Mouse (Mus musculus) heart, postnatal 10 days (tissue): ENCODE measurements around the gene Vps35l. TPM values are rescaled to one million over a fixed set of nuclear protein-coding genes. Genes with fewer than 3 reads are reported as not detected.

Source experiments
- DNase-seq, 2 experiments: peaks; one replicate each; pipeline ENCODE4 v3.0.0; 2021
- intact Hi-C: fragments of 180-260 bp; cut with DNase I; formaldehyde crosslinking; loops from one replicate; pipeline ENCODE4 v1.15.1; 2025
- total RNA-seq, 2 experiments: library from RNA; stranded (reverse); gene quantifications; 2 replicates each; pipeline ENCODE4 v1.2.3; 2021

The Vps35l gene
- total RNA-seq, 2 experiments from 2014 or later, result 29.6 to 33.3 TPM

- intact Hi-C loops, result loop anchor here (5.0 to 10.0 kb wide), 3 partner anchors 83 to 745 kb away; partner anchors contain the start of gene Acsm5
- no peak for DNase-seq
Observed at GRCm38 (mm10) chr7:118769655-118770054, 29.6 kb downstream of the Vps35l start.

- intact Hi-C loops, result no loop called here
- no peak for DNase-seq
Observed at GRCm38 (mm10) chr7:118773027-118773426, 33.0 kb downstream of the Vps35l start.

- intact Hi-C loops, result no loop called here
- DNase-seq, result no peak
Observed at GRCm38 (mm10) chr7:118775991-118776390, 36.0 kb downstream of the Vps35l start.

GRCm38 (mm10) chr7:118776491-118776890 lies 36.5 kb downstream of the Vps35l start:
- peak in 1 of 2 experiments; percentile 19 for DNase-seq
- intact Hi-C loops, result no loop called here

DNA sequence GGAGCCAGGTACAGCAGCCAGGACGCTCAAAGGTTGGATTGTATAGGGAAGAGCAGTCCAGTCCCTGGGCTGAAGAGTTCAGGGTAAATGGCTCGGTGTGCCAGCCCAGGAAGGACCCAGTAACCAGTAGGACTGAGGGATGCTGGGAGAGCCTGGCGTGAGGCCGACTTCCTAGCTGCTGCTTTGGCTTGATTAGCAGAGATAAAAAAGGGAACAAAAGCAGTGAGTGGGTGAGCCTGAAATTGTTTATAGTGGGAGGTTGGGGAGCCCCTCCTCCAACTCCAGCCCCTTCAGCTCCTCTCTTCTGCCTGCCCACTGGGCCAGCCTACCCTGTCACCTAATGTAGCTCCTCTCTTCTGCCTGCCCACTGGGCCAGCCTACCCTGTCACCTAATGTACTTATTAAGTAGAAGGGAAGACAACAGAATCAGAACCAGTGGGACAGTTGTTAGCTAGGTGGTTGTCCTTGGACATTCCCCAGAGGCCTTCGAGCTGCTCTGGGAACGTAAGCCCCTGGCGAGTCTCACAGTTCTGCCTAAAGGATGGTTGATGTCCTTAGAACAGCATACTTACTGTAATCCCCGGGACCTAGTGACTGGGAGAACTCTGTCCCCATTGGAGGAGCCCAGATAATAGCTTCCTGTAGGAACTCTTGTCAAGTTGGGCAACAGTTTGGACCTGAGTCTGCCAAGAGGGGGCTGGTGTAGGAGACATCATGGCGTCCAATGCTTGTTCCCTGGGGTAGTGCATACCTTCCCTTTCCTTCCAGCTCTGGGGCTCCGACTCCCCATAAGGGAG lies 37.8 kb downstream of the Vps35l start:
- intact Hi-C loops, result no loop called here

DNA sequence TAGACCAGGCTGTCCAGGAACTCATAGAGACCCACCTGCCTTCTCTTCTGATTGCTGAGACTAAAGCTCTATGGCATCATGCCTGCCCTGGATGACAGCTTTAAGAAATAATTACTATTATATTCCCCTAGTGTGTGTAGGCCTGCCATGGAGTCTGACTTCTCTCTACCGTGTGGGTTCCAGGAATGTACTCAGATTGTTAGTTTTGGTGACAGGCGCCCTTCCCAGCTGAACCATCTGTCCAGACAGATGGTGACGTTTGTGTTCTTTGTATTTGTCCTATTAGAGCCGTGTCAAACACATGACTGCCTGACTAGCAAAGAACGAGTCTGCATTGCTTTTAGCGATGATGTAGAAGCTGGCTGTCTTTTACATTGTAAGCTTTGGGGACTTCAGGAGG lies 38.5 kb downstream of the Vps35l start:
- DNase-seq, result no peak
- intact Hi-C loops, result no loop called here

More for the DNA sequence above, 37.8 kb downstream of the Vps35l start:
- DNase-seq, result peak in 1 of 2 experiments; percentile 54

- intact Hi-C loops, result no loop called here
- no peak for DNase-seq
Observed at GRCm38 (mm10) chr7:118783305-118784001, 43.4 kb downstream of the Vps35l start.

- intact Hi-C loops, result no loop called here
- DNase-seq, result no peak
Observed at GRCm38 (mm10) chr7:118786091-118786490, 46.1 kb downstream of the Vps35l start.

DNA sequence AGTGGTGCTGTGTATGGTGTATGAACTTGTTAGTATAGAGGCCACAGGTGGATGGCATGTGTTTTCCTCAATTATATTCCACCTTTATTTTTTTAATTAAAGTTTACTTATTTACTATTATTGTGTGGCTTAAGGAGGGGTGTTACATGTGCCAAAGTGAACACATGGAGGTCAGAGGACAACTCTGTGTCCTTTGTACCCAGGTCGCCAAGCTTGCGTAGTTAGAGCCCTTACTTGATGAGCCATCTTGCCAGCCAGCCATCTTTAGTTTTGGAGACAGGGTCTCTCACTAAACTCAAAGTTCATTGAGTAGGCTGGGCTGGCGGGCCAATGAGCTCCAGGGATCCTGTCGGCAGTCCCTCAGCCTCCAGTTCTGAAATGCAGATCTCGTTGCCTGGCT lies 47.3 kb downstream of the Vps35l start:
- DNase-seq, result no peak
- intact Hi-C loops, result no loop called here

DNA sequence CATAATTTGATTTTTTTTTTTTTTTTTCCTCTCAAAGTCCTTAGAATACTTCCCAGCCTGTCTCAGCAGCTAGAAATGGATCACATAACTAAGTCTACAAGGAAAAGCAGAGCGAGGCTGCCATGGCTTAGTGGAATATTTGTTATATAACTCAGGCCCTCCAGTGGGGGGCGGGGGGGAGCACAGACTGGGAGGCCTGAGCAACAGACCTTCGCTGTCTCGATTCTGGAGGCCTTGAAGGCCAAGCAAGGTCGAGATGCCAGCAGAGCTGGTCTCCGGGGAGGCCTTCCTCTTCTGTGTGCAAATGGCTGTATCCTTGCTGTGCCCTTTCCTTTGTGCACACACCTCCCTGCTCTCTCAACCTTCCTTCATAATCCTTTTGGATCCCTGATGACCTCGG lies 48.5 kb downstream of the Vps35l start:
- intact Hi-C loops, result no loop called here
- peak in 1 of 2 experiments; percentile 13 for DNase-seq

- intact Hi-C loops, result no loop called here
- DNase-seq, result no peak
Observed at GRCm38 (mm10) chr7:118790292-118790691, 50.3 kb downstream of the Vps35l start.

DNA sequence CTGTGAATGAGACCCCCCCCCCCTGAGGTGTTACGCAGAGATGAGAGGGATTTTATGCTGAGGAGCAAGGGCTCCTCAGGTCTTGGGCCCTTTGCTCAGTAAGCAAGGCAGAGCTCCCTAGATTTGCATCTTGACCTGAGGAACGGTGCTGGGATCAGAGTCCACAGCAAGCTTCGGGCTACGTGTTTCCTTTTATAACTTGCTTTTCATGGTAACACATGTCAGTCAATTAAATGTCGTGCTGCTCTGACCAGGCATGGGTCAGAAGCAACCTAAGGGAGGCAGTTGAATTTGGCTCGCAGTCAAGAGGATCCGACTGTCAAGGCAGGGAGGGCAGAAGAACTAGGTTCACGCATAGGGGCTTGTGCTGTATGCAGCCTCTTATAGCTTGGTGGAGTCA lies 53.9 kb downstream of the Vps35l start:
- intact Hi-C loops, result no loop called here

GRCm38 (mm10) chr7:118795779-118796178 lies 55.8 kb downstream of the Vps35l start:
- no peak for DNase-seq

More for the DNA sequence above, 53.9 kb downstream of the Vps35l start:
- DNase-seq, result no peak

GRCm38 (mm10) chr7:118796838-118797237 lies 56.8 kb downstream of the Vps35l start:
- intact Hi-C loops, result no loop called here
- no peak for DNase-seq

More at GRCm38 (mm10) chr7:118795779-118796178, 55.8 kb downstream of the Vps35l start:
- intact Hi-C loops, result no loop called here

DNA sequence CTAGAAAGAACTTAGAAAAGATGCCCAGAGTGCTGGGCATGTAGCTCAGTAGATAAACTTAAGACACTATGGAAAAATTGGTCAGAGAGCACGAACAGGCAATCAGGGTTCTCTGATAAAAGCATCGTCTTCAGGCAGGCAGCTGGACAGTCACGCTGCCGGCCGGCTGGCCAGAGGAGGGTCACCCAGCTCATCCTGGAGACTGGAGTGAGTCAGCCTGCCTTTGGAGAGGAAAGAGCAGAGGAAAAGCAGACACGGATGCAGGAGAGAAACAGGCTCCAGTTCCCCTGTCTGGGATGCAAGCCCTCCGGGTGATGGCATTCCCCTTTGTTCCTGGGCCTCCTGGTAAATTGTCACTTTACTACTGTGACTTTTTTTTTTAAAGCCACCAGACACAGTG lies 57.6 kb downstream of the Vps35l start:
- intact Hi-C loops, result no loop called here
- DNase-seq, result peak in 1 of 2 experiments; percentile 32

GRCm38 (mm10) chr7:118798105-118798570 lies 58.1 kb downstream of the Vps35l start:
- intact Hi-C loops, result no loop called here
- DNase-seq, result no peak

DNA sequence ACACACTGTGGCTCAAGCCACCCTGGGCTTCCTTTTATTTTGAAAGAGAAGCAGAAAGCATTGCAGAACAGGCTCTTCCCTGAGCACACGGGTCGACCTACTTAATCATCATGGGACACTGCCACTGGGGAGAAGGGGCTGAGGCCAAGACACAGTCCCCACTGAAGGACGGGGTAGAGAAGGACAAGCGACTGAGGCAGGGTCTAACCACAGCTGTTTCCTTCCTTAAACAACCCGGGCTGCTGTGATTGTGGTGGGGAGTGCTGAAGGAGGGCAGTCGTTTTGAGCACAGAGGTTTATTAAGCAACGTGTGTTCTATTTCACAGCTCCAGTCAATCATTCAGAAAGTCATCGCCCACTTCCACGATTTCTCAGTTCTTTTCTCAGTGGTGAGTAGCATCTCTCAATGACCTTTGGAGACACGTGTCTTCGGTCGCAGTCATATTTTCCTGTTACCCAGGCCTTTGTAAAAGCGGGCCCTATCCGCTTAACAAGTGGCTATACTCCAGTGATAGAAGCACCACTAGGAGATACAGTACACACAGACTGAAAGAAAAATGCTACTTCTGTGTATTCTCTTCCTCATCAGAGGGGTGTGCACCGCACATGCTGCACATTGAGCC lies 60.2 kb downstream of the Vps35l start:
- intact Hi-C loops, result no loop called here
- no peak for DNase-seq

GRCm38 (mm10) chr7:118801791-118802190 lies 61.8 kb downstream of the Vps35l start:
- intact Hi-C loops, result no loop called here
- peak in 1 of 2 experiments; percentile 39 for DNase-seq

DNA sequence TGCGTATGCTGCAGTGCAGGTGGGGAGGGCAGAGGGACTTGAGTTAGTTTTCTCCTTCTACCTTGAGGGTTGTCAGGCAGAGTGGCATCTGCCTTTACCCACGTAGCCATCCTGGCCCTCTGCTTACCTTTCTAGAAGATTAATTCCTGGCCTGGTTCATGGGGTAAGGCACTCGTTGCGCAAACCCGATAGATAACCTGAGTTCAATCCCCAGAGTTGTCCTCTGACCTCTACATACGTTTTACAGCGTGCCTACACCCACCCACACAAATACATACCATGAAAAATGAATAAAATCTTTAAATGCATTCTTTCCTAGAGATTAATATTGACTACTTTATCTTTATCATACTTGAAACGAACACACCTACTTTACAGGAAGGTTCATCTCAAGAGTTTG lies 63.4 kb downstream of the Vps35l start:
- DNase-seq, result no peak
- intact Hi-C loops, result no loop called here

- DNase-seq, result peak; percentile 52 to 55
- intact Hi-C loops, result no loop called here
Observed at GRCm38 (mm10) chr7:118806631-118807411, 66.8 kb downstream of the Vps35l start.
